Mouse (Mus musculus): ENCODE results near the gene Slx1b.
A peak's percentile ranks its signal among the peaks of the same experiment; 100 is the strongest.
"Not testable (repeated sequence)": the region's sequence is repeated elsewhere in the genome, so short reads cannot be mapped to it uniquely, and the experiment has no call there.

Gene Slx1b

GRCm38 (mm10) chr7:126702861-126703756 is 7.5 kb upstream of the Slx1b start:
- no peak for DNase-seq (ENCODE audit: low spot score in 2 of 2)

GRCm38 (mm10) chr7:126702358-126702757 is 6.8 kb upstream of the Slx1b start:
- DNase-seq (ENCODE audit: low spot score in 2 of 2) = no peak

- no peak for DNase-seq (ENCODE audit: low spot score in 2 of 2)
These were observed 6.2 kb upstream of the Slx1b start for GRCm38 (mm10) chr7:126701559-126702357.

DNA sequence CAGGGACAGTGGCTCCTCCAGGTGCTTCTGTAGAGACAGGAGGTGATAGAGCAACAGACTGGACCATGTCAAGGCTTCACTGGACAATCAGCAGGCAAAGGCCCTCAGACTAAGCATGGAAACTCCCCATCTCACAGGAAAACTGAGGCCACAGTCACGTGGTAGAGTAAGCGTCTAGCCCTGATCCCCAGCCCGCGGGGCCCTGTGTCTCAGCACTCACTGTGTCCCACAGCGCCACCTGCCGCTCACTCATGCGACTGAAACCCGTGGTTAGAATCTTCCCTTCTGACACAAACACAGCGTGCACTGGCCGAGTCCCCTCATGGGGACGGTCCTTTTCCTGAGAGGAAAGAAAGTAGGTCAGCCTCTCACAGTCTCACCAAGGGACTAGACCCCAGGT is 5.5 kb upstream of the Slx1b start:
- peak; percentile 78 to 85 for DNase-seq (ENCODE audit: low spot score in 2 of 2)

- no peak for DNase-seq (ENCODE audit: low spot score in 2 of 2)
These were observed 4.8 kb upstream of the Slx1b start for GRCm38 (mm10) chr7:126700063-126701015.

DNA sequence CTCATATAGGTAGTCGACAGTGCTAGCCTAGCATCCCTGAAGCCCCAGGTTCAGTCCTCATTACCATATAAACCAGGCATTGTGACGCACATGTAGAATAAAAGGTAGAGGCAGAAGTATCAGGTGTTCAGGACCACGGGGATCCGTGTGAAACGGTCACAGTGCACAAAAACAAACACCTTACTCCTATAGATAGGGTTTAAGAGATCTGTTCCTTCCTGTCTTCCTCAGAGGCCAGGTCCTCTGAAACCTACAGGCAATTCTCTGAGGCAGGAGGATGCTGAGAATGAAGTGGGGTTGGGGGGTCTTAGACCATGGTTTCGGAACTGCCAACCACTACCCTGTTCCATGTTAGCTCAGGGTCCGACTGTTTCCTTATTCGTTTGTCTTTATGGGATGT is 2.3 kb upstream of the Slx1b start:
- DNase-seq (ENCODE audit: low spot score in 2 of 2) = no peak

GRCm38 (mm10) chr7:126696886-126697285 is 1.3 kb upstream of the Slx1b start:
- DNase-seq (ENCODE audit: low spot score in 2 of 2) = no peak

GRCm38 (mm10) chr7:126696303-126696702 is 719 bp upstream of the Slx1b start:
- no peak for DNase-seq (ENCODE audit: low spot score in 2 of 2)

DNA sequence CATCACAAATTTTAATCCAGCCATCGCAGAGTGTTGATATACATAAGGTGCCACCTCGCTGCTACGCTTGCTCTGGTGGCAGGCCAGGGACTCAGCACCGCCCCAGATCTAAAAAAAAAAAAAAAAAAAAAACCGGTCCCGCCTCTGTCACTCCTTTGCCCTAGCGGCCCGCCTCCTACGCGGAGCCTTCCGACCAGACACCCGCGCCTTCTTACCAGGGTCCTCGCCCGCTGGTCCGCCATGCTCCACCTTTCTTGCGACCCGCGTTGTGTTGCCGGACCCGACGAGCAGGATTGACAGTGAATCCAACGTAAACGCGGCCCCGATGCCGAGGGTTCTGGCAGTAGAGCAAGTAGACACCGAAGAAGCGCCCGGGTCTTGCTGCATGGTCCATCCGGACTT is 373 bp downstream of the Slx1b start, which contains the start of gene Bola2:
TSS of gene Bola2 (plus strand) at position 192 of the 402 bp plus-strand sequence.
- DNase-seq (ENCODE audit: low spot score in 2 of 2) = peak in 1 of 2 experiments; percentile 75

- no peak for DNase-seq (ENCODE audit: low spot score in 2 of 2)
These were observed 1.0 kb downstream of the Slx1b start for GRCm38 (mm10) chr7:126694441-126695051.

DNA sequence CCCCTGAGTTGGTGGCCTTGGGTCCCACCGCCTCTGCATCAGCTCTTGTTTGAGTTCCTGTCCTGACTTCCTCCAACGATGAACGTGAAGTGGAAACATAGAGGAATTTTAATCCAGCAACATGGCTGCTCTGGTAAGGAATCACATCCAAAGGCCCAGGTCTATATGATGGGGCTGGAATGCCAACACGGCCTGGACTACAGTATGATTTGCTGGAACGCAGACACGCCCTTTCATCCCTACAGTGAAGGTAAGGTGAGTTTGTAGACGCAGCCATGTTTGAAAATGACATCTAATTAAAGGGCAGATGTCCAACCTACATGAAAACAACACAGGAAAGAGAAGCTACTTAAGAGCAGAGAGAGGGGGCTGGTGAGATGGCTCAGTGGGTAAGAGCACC is 1.8 kb downstream of the Slx1b start:
- DNase-seq (ENCODE audit: low spot score in 2 of 2) = no peak

DNA sequence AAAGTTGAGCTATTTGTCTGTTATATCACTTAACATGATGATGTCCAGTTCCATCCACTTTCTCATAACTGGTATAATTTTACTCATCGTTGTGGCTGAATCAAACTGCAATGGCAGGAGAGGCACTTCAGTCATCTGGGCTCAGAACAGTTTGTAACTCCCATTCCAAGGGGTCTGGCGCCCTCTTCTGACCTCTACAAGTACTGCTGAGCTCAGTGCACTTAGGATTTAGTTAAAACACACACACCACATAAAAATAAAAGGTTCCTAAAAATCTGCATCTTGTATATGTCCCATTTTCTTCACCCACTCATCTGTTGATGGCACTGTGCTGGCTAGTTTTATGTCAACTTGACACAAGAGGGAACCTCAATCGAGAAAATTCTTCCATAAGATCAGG is 2.3 kb downstream of the Slx1b start:
- DNase-seq (ENCODE audit: low spot score in 2 of 2) = peak; percentile 72 to 80

DNA sequence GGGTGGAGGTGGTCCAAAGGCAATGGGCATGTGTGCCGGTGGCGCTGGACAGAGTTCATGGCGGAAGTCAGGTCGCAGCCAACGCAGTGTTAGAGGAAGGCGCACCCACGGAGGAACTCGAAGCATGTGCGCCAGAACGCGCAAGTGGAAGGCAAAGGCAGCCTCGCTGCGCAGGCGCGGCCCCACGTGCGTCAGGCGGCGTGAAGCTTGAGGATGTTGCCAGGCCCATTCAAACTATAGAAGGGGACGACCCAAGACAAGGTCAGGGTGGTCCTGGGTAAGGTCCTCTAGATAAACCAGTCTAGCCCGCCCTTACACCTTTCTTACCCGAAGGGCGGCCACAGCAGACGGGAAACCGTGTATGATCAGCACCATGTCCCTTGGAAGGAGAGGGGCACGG is 3.2 kb downstream of the Slx1b start:
- no peak for DNase-seq (ENCODE audit: low spot score in 2 of 2)

- DNase-seq (ENCODE audit: low spot score in 2 of 2) = no peak
These were observed 3.9 kb downstream of the Slx1b start for GRCm38 (mm10) chr7:126691676-126692075.

- DNase-seq (ENCODE audit: low spot score in 2 of 2) = no peak
These were observed 4.8 kb downstream of the Slx1b start for GRCm38 (mm10) chr7:126690737-126691136.

GRCm38 (mm10) chr7:126689021-126689420 is 6.6 kb downstream of the Slx1b start:
- no peak for DNase-seq (ENCODE audit: low spot score in 2 of 2)

- not testable (repeated sequence) for DNase-seq (ENCODE audit: low spot score in 2 of 2)
These were observed 7.4 kb downstream of the Slx1b start for GRCm38 (mm10) chr7:126688156-126688555.

GRCm38 (mm10) chr7:126681221-126681620 is 14.4 kb downstream of the Slx1b start:
- no peak for DNase-seq (ENCODE audit: low spot score in 2 of 2)

- no peak for DNase-seq (ENCODE audit: low spot score in 2 of 2)
These were observed 15.9 kb downstream of the Slx1b start for GRCm38 (mm10) chr7:126679683-126680082.

- no peak for DNase-seq (ENCODE audit: low spot score in 2 of 2)
These were observed 16.8 kb downstream of the Slx1b start for GRCm38 (mm10) chr7:126678545-126679341.
